Mouse (Mus musculus) ES-E14 (cell line): ENCODE data around the gene Trmt5. TPM values are rescaled to one million over a fixed set of nuclear protein-coding genes. Genes with fewer than 3 reads are reported as not detected.

ENCODE experiments used
- DNase-seq: peaks from one replicate; pipeline ENCODE4 v3.0.0-alpha.2; 2013; ENCODE audit warnings: low read depth, low spot score
- H3K27ac ChIP-seq: 2 replicates; pipeline ENCODE4 v1.5.1; 2012; ENCODE audit warnings: low read depth, mild to moderate bottlenecking, low read length, moderate library complexity, mixed read lengths; ENCODE audit not compliant: poor library complexity, insufficient read depth, severe bottlenecking
- H3K36me3 ChIP-seq: 2 replicates; pipeline ENCODE4 v1.6.1; 2012; ENCODE audit warnings: mild to moderate bottlenecking, low read length, moderate library complexity, mixed read lengths; ENCODE audit not compliant: control insufficient read depth, poor library complexity, insufficient read depth, severe bottlenecking
- H3K4me1 ChIP-seq, 2 experiments: fragments of 150-350 bp in 1 of 2; sonication (generic) in 1 of 2; 2 replicates each; pipeline ENCODE4 v1.6.1; 2012; ENCODE audit warnings: low read length in 2 of 2, mild to moderate bottlenecking in 1 of 2, mixed read lengths in 1 of 2; ENCODE audit not compliant: control insufficient read depth in 2 of 2, insufficient read depth in 2 of 2, poor library complexity in 1 of 2
- H3K4me3 ChIP-seq, 2 experiments: fragments of 150-350 bp in 1 of 2; sonication (generic) in 1 of 2; 2 replicates each; pipeline ENCODE4 v1.5.1; 2012; ENCODE audit warnings: low read length in 2 of 2, low read depth in 1 of 2, mild to moderate bottlenecking in 1 of 2, mixed read lengths in 1 of 2; ENCODE audit not compliant: insufficient read depth in 1 of 2, poor library complexity in 1 of 2, severe bottlenecking in 1 of 2
- H3K9ac ChIP-seq: 2 replicates; pipeline ENCODE4 v1.6.1; 2012; ENCODE audit warnings: low read depth, mild to moderate bottlenecking, low read length, mixed read lengths; ENCODE audit not compliant: poor library complexity, insufficient read depth, severe bottlenecking
- H3K9me3 ChIP-seq: fragments of 150-350 bp; sonication (generic); 2 replicates; pipeline ENCODE4 v1.6.1; 2012; ENCODE audit warnings: low read depth, mild to moderate bottlenecking, low read length; ENCODE audit not compliant: control insufficient read depth, insufficient read depth
- CHD2 ChIP-seq: IDR thresholded peaks from 2 replicates; pipeline ENCODE4 v1.6.1; 2014; ENCODE audit warnings: mild to moderate bottlenecking, low read depth, low read length, inconsistent platforms
- HCFC1 ChIP-seq: IDR thresholded peaks from 2 replicates; pipeline ENCODE4 v1.6.1; 2012; ENCODE audit warnings: low read length, inconsistent platforms, borderline replicate concordance; ENCODE audit not compliant: insufficient read depth
- MAFK ChIP-seq: IDR thresholded peaks from 2 replicates; pipeline ENCODE4 v1.6.1; 2014; ENCODE audit warnings: mild to moderate bottlenecking, low read depth, low read length, inconsistent platforms; ENCODE audit not compliant: insufficient read depth
- ZC3H11A ChIP-seq: IDR thresholded peaks from 2 replicates; pipeline ENCODE4 v1.6.1; 2012; ENCODE audit warnings: low read depth, mild to moderate bottlenecking, inconsistent platforms, low read length, borderline replicate concordance
- ZNF384 ChIP-seq: IDR thresholded peaks from 2 replicates; pipeline ENCODE4 v1.6.1; 2012; ENCODE audit warnings: low read depth, low read length, inconsistent platforms
- in situ Hi-C, 2 experiments: fragments of 600-800 bp; cut with MboI; formaldehyde crosslinking; loops; one replicate each; pipeline ENCODE4 v1.15.1; 2025; ENCODE audit warnings: low sequenced_read_pairs in 2 of 2, inconsistent platforms in 1 of 2; ENCODE audit not compliant: unreplicated experiment in 2 of 2
- total RNA-seq: library from RNA; depleted of rRNA; stranded (reverse); fragments of 300-350 nt; gene quantifications from 2 replicates; pipeline ENCODE4 v1.2.3, GENCODE M21; 2012

The Trmt5 gene
- total RNA-seq, 1 experiment, result 31.4 TPM

- H3K9ac ChIP-seq, result peak overlapping the region; percentile 81; the same call in 1 of the 2 replicates
- in situ Hi-C loops, result no loop called here
These were observed 1.1 kb upstream of the Trmt5 start for GRCm38 (mm10) chr12:73287609-73288008.

GRCm38 (mm10) chr12:73274921-73275320, 11.6 kb downstream of the Trmt5 start:
- peaks cover 7% of the 10 kb centered on the region for H3K36me3 ChIP-seq
- DNase-seq, result no peak
- no peaks in the 10 kb centered on the region for H3K4me1 ChIP-seq
- no peak overlapping the region for H3K27ac ChIP-seq
- H3K9me3 ChIP-seq, result no peaks in the 10 kb centered on the region
- H3K4me3 ChIP-seq, result no peak overlapping the region
- in situ Hi-C loops, result no loop called here
- H3K9ac ChIP-seq, result no peak overlapping the region
- no peak for TF ChIP-seq ZC3H11A
- no peak for TF ChIP-seq CHD2
- no peak for TF ChIP-seq MAFK
- TF ChIP-seq ZNF384, result no peak
- TF ChIP-seq HCFC1, result no peak

More at GRCm38 (mm10) chr12:73287609-73288008, 1.1 kb upstream of the Trmt5 start:
- Histone ChIP-seq H3K9me3 (no peaks in the 10 kb centered on the region), H3K36me3 (peaks cover 2% of the 10 kb centered on the region), H3K27ac (no peak overlapping the region), H3K4me1 (no peaks in the 10 kb centered on the region), H3K4me3 (peak overlapping the region; percentile 69 to 85)
- no peak for DNase-seq
- TF ChIP-seq ZNF384, result no peak
- no peak for TF ChIP-seq MAFK
- TF ChIP-seq CHD2, result no peak
- TF ChIP-seq ZC3H11A, result no peak
- no peak for TF ChIP-seq HCFC1

- Histone ChIP-seq H3K9ac (no peak overlapping the region), H3K4me3 (no peak overlapping the region), H3K27ac (no peak overlapping the region), H3K4me1 (no peaks in the 10 kb centered on the region), H3K9me3 (no peaks in the 10 kb centered on the region), H3K36me3 (no peaks in the 10 kb centered on the region)
- in situ Hi-C loops, result no loop called here
- DNase-seq, result no peak
- TF ChIP-seq ZC3H11A, result no peak
- TF ChIP-seq HCFC1, result no peak
- no peak for TF ChIP-seq MAFK
- no peak for TF ChIP-seq ZNF384
- TF ChIP-seq CHD2, result no peak
These were observed 16.6 kb downstream of the Trmt5 start for GRCm38 (mm10) chr12:73269933-73270332.

- DNase-seq, result no peak
- TF ChIP-seq CHD2 (no peak), MAFK (no peak), ZNF384 (no peak), ZC3H11A (no peak), HCFC1 (no peak)
- Histone ChIP-seq H3K9ac (no peak overlapping the region), H3K4me3 (no peak overlapping the region), H3K4me1 (no peaks in the 10 kb centered on the region), H3K9me3 (no peaks in the 10 kb centered on the region), H3K36me3 (no peaks in the 10 kb centered on the region), H3K27ac (no peak overlapping the region)
- in situ Hi-C loops, result no loop called here
These were observed 17.0 kb downstream of the Trmt5 start for GRCm38 (mm10) chr12:73269531-73269930.

- no peak for TF ChIP-seq CHD2
- no peak for TF ChIP-seq HCFC1
- no peak for TF ChIP-seq ZNF384
- TF ChIP-seq ZC3H11A, result no peak
- TF ChIP-seq MAFK, result no peak
These were observed 18.0 kb downstream of the Trmt5 start for GRCm38 (mm10) chr12:73268497-73268896.

More at GRCm38 (mm10) chr12:73268497-73268896, 18.0 kb downstream of the Trmt5 start:
- H3K4me3 ChIP-seq, result no peak overlapping the region
- no peaks in the 10 kb centered on the region for H3K4me1 ChIP-seq
- no peaks in the 10 kb centered on the region for H3K9me3 ChIP-seq
- no peak overlapping the region for H3K27ac ChIP-seq
- DNase-seq, result no peak
- H3K36me3 ChIP-seq, result no peaks in the 10 kb centered on the region
- no peak overlapping the region for H3K9ac ChIP-seq
- in situ Hi-C loops, result no loop called here
